Mouse (Mus musculus) 416B (cell line): ENCODE data around the gene Smarcc1.

ENCODE experiments used
- DNase-seq: peaks from one replicate; pipeline ENCODE4 v3.0.0; 2011; ENCODE audit warnings: low read depth

Gene Smarcc1

DNA sequence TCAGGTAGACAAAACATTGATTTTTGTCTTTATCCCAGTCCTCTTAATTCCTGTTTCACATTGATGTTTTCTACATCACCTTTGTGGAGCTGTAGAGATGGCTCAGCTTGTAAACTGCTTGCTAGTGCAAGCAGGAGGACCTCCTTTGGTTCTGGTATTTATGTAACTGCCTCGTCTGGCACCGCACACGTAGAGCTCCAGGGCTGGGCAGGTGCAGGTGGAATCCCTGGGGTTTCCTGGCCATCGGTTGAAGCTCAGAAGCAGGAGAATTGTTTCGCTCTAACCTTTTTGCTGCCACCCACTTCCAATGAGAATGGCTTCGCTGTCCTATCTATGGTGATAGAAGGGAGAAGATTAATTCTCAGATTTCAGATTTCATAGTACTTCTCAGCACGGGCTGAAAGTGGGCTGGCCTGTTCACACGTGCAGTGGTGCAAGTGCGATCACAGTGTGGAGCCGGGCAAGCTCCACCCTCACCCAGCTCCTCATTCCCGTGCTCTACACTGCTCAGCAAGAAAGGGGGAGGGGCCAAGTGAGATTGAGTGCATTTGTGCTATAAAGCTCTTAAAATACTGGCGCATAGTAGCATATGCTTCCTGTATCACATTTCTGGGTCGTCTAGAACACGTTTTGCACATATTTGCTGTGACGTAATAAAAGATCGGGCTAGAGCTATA lies 113.0 kb downstream of the Smarcc1 start:
- DNase-seq: no peak

GRCm38 (mm10) chr9:110234962-110235361 lies 117.5 kb downstream of the Smarcc1 start:
- no peak for DNase-seq

GRCm38 (mm10) chr9:110243221-110243833 lies 125.8 kb downstream of the Smarcc1 start, which contains the start of gene Cspg5:
Gene Cspg5 (plus strand): TSS chr9:110243783.
- DNase-seq: peak; percentile 16

DNA sequence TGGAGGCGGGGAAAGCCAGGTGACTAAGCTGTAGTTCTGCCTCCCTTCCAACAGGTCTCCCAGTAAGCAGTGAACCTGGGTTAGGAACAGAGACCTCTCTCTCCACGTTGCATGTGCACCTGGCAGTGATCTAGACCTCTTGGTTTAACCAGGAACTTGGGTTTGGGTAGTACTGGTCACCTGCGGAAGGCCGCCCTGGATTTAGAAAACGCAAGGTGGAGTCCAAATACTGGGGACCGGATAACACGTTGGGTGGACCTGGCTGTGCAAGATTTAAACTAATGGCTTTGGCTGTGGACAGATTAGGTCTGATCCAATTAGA lies 127.0 kb downstream of the Smarcc1 start:
- DNase-seq: no peak

DNA sequence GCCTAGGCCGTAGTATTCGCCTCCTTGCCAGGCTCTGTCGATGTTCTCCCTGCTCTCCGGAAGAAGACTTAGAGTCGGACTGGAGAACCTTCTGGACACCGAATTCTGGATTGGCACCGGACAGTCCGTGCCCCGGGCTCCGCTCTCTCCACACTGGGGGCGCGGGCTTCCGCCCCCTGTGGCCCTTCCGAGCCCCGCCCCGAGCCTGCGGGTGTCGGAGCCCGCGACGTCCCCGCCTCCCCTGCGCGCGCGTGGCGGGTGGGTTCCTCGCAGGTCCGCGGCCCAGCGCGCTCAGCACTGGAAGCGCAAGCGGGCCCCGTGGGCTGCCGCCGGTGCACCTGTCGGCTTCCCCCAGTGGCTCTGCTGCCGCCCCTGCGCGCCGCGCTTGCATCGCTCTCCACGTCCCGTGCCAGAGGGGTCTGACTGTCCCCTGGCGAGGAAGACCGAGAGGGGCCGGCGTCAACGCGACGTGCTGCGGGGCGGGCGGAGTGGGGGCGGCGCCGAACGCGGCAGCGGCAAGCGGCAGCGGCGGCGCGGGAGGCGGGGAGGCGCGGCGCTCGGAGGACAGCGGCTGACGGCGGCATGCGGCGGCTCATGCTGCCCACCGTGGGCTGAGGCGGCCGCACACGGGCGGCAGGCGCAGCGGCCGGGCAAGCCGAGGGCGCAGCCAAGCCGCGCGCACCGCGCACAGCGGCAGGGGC lies 127.5 kb downstream of the Smarcc1 start:
- no peak for DNase-seq

- DNase-seq: no peak
These were observed 128.2 kb downstream of the Smarcc1 start for GRCm38 (mm10) chr9:110245590-110246320.

DNA sequence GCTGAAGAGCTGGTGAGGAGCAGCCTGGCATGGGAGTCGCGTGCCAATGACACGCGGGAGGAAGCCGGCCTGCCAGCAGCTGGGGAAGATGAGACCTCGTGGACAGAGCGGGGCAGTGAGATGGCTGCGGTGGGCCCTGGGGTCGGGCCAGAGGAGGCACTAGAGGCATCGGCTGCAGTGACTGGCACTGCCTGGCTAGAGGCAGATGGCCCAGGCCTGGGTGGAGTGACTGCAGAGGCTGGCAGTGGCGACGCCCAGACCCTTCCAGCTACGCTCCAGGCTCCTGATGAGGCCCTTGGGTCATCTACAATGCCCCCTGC lies 128.8 kb downstream of the Smarcc1 start:
- DNase-seq: no peak

GRCm38 (mm10) chr9:110247049-110247448 lies 129.5 kb downstream of the Smarcc1 start:
- no peak for DNase-seq

GRCm38 (mm10) chr9:110248861-110249260 lies 131.4 kb downstream of the Smarcc1 start:
- DNase-seq: no peak

GRCm38 (mm10) chr9:110249823-110250543 lies 132.5 kb downstream of the Smarcc1 start:
- no peak for DNase-seq

DNA sequence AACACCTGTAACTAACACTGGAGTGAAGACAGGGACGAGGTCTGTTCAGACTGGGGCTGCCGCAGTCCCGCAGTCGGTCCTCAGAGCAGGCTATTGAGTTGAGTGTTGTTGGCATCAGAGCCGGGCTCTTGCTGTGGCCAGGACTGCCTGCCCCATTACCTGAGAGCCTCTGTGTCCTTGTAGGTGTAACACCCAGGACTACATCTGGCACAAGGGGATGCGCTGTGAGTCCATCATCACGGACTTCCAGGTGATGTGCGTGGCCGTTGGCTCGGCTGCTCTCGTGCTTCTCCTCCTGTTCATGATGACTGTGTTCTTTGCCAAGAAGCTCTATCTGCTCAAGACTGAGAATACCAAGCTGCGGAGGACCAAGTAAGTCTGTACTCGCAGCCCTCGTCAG lies 133.3 kb downstream of the Smarcc1 start:
- no peak for DNase-seq

GRCm38 (mm10) chr9:110255407-110256019 lies 138.0 kb downstream of the Smarcc1 start:
- DNase-seq: no peak

GRCm38 (mm10) chr9:110258646-110259045 lies 141.1 kb downstream of the Smarcc1 start:
- DNase-seq: no peak

DNA sequence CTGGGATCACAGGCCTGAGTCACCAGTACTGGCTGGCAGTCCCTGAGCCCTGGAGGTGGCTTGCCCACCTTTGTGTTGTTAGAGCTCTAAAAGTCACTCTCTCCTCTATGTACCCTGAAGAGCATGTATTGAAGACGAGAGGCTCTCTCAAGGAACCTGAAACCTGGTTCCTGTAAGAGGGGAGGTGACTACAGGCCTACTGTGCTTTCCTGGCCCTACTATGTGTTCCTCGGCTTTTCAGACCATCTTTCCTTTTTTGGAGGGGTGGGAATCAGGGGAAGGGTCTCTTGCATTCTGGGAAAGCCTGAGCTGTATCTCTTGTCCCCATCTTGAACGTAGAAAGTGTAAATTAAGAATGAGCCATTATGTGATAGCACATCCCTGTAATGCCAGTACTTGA lies 141.6 kb downstream of the Smarcc1 start:
- no peak for DNase-seq

GRCm38 (mm10) chr9:110263181-110263580 lies 145.7 kb downstream of the Smarcc1 start:
- DNase-seq: no peak

- DNase-seq: no peak
These were observed 147.5 kb downstream of the Smarcc1 start for GRCm38 (mm10) chr9:110264991-110265390.

- no peak for DNase-seq
These were observed 150.9 kb downstream of the Smarcc1 start for GRCm38 (mm10) chr9:110268416-110268815.

GRCm38 (mm10) chr9:110272330-110272729 lies 154.8 kb downstream of the Smarcc1 start:
- no peak for DNase-seq

GRCm38 (mm10) chr9:110273507-110273906 lies 156.0 kb downstream of the Smarcc1 start:
- DNase-seq: no peak

- DNase-seq: peak; percentile 9
These were observed 158.4 kb downstream of the Smarcc1 start for GRCm38 (mm10) chr9:110275882-110276281.

- no peak for DNase-seq
These were observed 159.9 kb downstream of the Smarcc1 start for GRCm38 (mm10) chr9:110277431-110277881.
